Mouse (Mus musculus) spleen, adult 2 months (tissue): ENCODE data around the gene Pax7. TPM values are rescaled to one million over a fixed set of nuclear protein-coding genes. Genes with fewer than 3 reads are reported as not detected.

Experiments used
- DNase-seq, 2 experiments: peaks; one replicate each; pipeline versions ENCODE4 v3.0.0 to v3.0.0-alpha.2; 2012 to 2021; ENCODE audit warnings: low spot score in 2 of 2, low read depth in 1 of 2
- H3K27ac ChIP-seq: fragments of 200-500 bp; 2 replicates; pipeline ENCODE4 v1.5.1; 2012; ENCODE audit warnings: low read length, inconsistent platforms; ENCODE audit not compliant: insufficient read depth
- H3K27me3 ChIP-seq: fragments of 200-500 bp; 2 replicates; pipeline ENCODE4 v1.6.1; 2012; ENCODE audit warnings: mild to moderate bottlenecking, moderate library complexity, low read length, inconsistent platforms; ENCODE audit not compliant: control insufficient read depth, insufficient read depth
- H3K36me3 ChIP-seq: fragments of 200-500 bp; 2 replicates; pipeline ENCODE4 v1.6.1; 2012; ENCODE audit warnings: mild to moderate bottlenecking, low read length, inconsistent platforms; ENCODE audit not compliant: control insufficient read depth, insufficient read depth
- H3K4me1 ChIP-seq: fragments of 200-500 bp; 2 replicates; pipeline ENCODE4 v1.6.1; 2011; ENCODE audit warnings: inconsistent platforms; ENCODE audit not compliant: control insufficient read depth, insufficient read depth, insufficient read length
- H3K4me3 ChIP-seq: fragments of 200-500 bp; 2 replicates; pipeline ENCODE4 v1.5.1; 2011; ENCODE audit warnings: mild to moderate bottlenecking, inconsistent platforms; ENCODE audit not compliant: insufficient read depth, insufficient read length; ENCODE audit errors: extremely low read depth
- CTCF ChIP-seq: fragments of 200-500 bp; IDR thresholded peaks from 2 replicates; pipeline ENCODE4 v1.5.1; 2011; ENCODE audit warnings: mild to moderate bottlenecking, inconsistent platforms; ENCODE audit not compliant: insufficient read depth, insufficient read length, insufficient replicate concordance; ENCODE audit errors: extremely low read depth
- POLR2A ChIP-seq: fragments of 200-500 bp; IDR thresholded peaks from 2 replicates; pipeline ENCODE4 v1.6.1; 2011; ENCODE audit warnings: low read depth, low read length, inconsistent platforms
- WGBS: fragments of 180-500 bp; shearing (Covaris S2); methylation state at CpG from one replicate; pipeline ENCODE4 v1.1.7; 2018; 5-methylcytosine and 5-hydroxymethylcytosine counted together
- polyA plus RNA-seq: library from polyadenylated mRNA; depleted of rRNA; stranded (reverse); fragments of >200 nt; gene quantifications from 2 replicates; pipeline ENCODE4 v1.2.3, GENCODE M21; 2012

Gene Pax7
- polyA plus RNA-seq, 1 experiment: 0.11 TPM

GRCm38 (mm10) chr4:139811475-139811874, 21.9 kb downstream of the Pax7 start:
- Histone ChIP-seq H3K4me3 (no peak overlapping the region), H3K27me3 (0 out of 2 replicates have a peak, but pooled peaks cover 2% of the 10 kb centered on the region), H3K27ac (no peak overlapping the region), H3K36me3 (no peaks in the 10 kb centered on the region), H3K4me1 (peaks cover 11% of the 10 kb centered on the region; the same call in 1 of the 2 replicates)
- WGBS: 50% methylated on average over 5 of the region's 5 CpGs
- TF ChIP-seq CTCF: no peak
- TF ChIP-seq POLR2A: no peak
- DNase-seq: no peak

GRCm38 (mm10) chr4:139810762-139811438, 22.4 kb downstream of the Pax7 start:
- TF ChIP-seq CTCF (no peak), POLR2A (no peak)
- Histone ChIP-seq H3K4me3 (no peak overlapping the region), H3K4me1 (peaks cover 11% of the 10 kb centered on the region; the same call in 1 of the 2 replicates), H3K27me3 (0 out of 2 replicates have a peak, but pooled peaks cover 2% of the 10 kb centered on the region), H3K27ac (no peak overlapping the region), H3K36me3 (no peaks in the 10 kb centered on the region)
- no peak for DNase-seq
- WGBS: 36% methylated on average over 22 of the region's 22 CpGs

GRCm38 (mm10) chr4:139809381-139809820, 23.9 kb downstream of the Pax7 start:
- 77% methylated on average over 7 of the region's 7 CpGs for WGBS
- H3K27ac ChIP-seq: no peak overlapping the region

GRCm38 (mm10) chr4:139807820-139808219, 25.5 kb downstream of the Pax7 start:
- Histone ChIP-seq H3K4me1 (no peaks in the 10 kb centered on the region), H3K27me3 (peaks cover 2% of the 10 kb centered on the region; the same call in 1 of the 2 replicates), H3K27ac (no peak overlapping the region), H3K4me3 (no peak overlapping the region), H3K36me3 (no peaks in the 10 kb centered on the region)
- TF ChIP-seq POLR2A: no peak
- no peak for TF ChIP-seq CTCF
- WGBS: 50% methylated on average over 10 of the region's 10 CpGs
- no peak for DNase-seq

More at GRCm38 (mm10) chr4:139809381-139809820, 23.9 kb downstream of the Pax7 start:
- TF ChIP-seq CTCF (no peak), POLR2A (no peak)
- H3K4me3 ChIP-seq: no peak overlapping the region
- H3K36me3 ChIP-seq: no peaks in the 10 kb centered on the region
- peaks cover 11% of the 10 kb centered on the region; the same call in 1 of the 2 replicates for H3K4me1 ChIP-seq
- DNase-seq: no peak
- peaks cover 2% of the 10 kb centered on the region; the same call in 1 of the 2 replicates for H3K27me3 ChIP-seq

- DNase-seq: no peak
- Histone ChIP-seq H3K4me3 (no peak overlapping the region), H3K27me3 (peaks cover 2% of the 10 kb centered on the region; the same call in 1 of the 2 replicates), H3K36me3 (no peaks in the 10 kb centered on the region), H3K4me1 (no peaks in the 10 kb centered on the region), H3K27ac (no peak overlapping the region)
- TF ChIP-seq POLR2A (no peak), CTCF (no peak)
- 28% methylated on average over 14 of the region's 14 CpGs for WGBS
Measured at GRCm38 (mm10) chr4:139807191-139807808, 26.0 kb downstream of the Pax7 start.

GRCm38 (mm10) chr4:139804896-139805295, 28.4 kb downstream of the Pax7 start:
- Histone ChIP-seq H3K36me3 (no peaks in the 10 kb centered on the region), H3K4me1 (no peaks in the 10 kb centered on the region), H3K4me3 (no peak overlapping the region), H3K27ac (no peak overlapping the region), H3K27me3 (peaks cover 2% of the 10 kb centered on the region; the same call in 1 of the 2 replicates)
- 69% methylated on average over 8 of the region's 8 CpGs for WGBS
- DNase-seq: no peak
- TF ChIP-seq POLR2A: no peak

GRCm38 (mm10) chr4:139803981-139804380, 29.3 kb downstream of the Pax7 start:
- Histone ChIP-seq H3K4me1 (no peaks in the 10 kb centered on the region), H3K27me3 (no peaks in the 10 kb centered on the region; the same call in 1 of the 2 replicates), H3K36me3 (no peaks in the 10 kb centered on the region), H3K27ac (no peak overlapping the region), H3K4me3 (no peak overlapping the region)
- TF ChIP-seq POLR2A: no peak
- TF ChIP-seq CTCF: no peak
- WGBS: 13% methylated on average over 2 of the region's 2 CpGs
- no peak for DNase-seq
